Mouse (Mus musculus) hindbrain, embryonic 15.5 days (tissue): ENCODE data around the gene Shroom3. TPM values are rescaled to one million over a fixed set of nuclear protein-coding genes. Genes with fewer than 3 reads are reported as not detected.

Source experiments
- ATAC-seq: fragments of 200-750 bp; cut with Nextera tagmentation; 2 replicates; pipeline ENCODE4 v1.8.0; 2017; ENCODE audit warnings: low read depth, moderate number of reproducible peaks, moderate TSS enrichment; ENCODE audit not compliant: low FRiP score
- H3K27ac ChIP-seq: fragments of 300-500 bp; sonication (generic); replicated peaks from 2 replicates; pipeline ENCODE4 v1.5.1; 2015; ENCODE audit warnings: mild to moderate bottlenecking, inconsistent platforms
- H3K27me3 ChIP-seq: fragments of 300-500 bp; sonication (generic); 2 replicates; pipeline ENCODE4 v1.6.1; 2015; ENCODE audit warnings: control low read depth, inconsistent platforms
- H3K36me3 ChIP-seq: fragments of 300-500 bp; sonication (generic); 2 replicates; pipeline ENCODE4 v1.6.1; 2015; ENCODE audit warnings: control low read depth, inconsistent platforms
- H3K4me1 ChIP-seq: fragments of 300-500 bp; sonication (generic); replicated peaks from 2 replicates; pipeline ENCODE4 v1.6.1; 2015; ENCODE audit warnings: control low read depth, inconsistent platforms
- H3K4me2 ChIP-seq: fragments of 300-500 bp; sonication (generic); 2 replicates; pipeline ENCODE4 v1.6.1; 2015; ENCODE audit warnings: moderate library complexity, mild to moderate bottlenecking, inconsistent platforms
- H3K4me3 ChIP-seq: fragments of 300-500 bp; sonication (generic); 2 replicates; pipeline ENCODE4 v1.5.1; 2015; ENCODE audit warnings: mild to moderate bottlenecking, inconsistent platforms
- H3K9ac ChIP-seq: fragments of 300-500 bp; sonication (generic); 2 replicates; pipeline ENCODE4 v1.6.1; 2015; ENCODE audit warnings: inconsistent platforms
- H3K9me3 ChIP-seq: fragments of 300-500 bp; sonication (generic); 2 replicates; pipeline ENCODE4 v1.6.1; 2016; ENCODE audit warnings: control low read depth, inconsistent platforms
- WGBS: fragments of 180-500 bp; shearing (Covaris S2); methylation state at CpG from one replicate; pipeline ENCODE4 v1.1.7; 2015; 5-methylcytosine and 5-hydroxymethylcytosine counted together
- polyA plus RNA-seq: library from polyadenylated mRNA; unstranded; fragments of >200 nt; fragmentation: Nextera tagmentation; extraction: Ambion mirVana; gene quantifications from 2 replicates; pipeline ENCODE4 v1.2.1, GENCODE M21; 2015

Gene Shroom3
- polyA plus RNA-seq, 1 experiment from 2014 or later = 2.2 TPM

DNA sequence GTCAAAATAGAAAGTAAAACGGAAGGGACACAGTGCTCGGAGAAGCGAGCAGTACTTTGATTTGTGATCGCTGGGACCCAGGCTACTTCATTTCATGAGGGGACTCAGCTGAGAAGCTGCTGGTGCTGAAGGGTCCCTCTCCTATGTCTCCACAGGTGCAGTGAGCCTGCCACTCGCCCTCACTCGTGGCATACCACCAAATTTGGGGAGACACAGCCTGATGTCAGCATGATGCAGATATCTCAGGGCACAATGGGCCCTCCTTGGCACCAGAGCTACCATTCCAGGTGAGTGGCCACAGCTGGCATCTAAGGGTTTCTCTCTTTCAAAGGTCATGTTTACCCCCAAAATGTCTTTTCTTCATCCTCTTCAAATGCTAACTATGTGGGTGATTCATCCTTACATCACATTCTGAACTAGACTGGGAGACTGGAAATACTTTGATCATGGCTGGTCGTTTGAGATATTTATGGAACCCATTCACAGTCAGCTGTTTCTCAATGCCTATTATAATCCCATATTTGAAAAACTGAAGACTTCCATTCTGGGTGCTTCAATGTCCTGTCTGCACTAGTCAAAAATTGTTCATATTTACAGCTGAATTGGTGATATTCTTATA, 250.5 kb downstream of the Shroom3 start:
- ATAC-seq = no peak
- Histone ChIP-seq H3K9me3 (no peaks in the 10 kb centered on the region), H3K27me3 (no peaks in the 10 kb centered on the region), H3K36me3 (no peaks in the 10 kb centered on the region), H3K9ac (no peak overlapping the region), H3K4me2 (no peak overlapping the region), H3K27ac (no peak overlapping the region), H3K4me3 (no peak overlapping the region), H3K4me1 (no peaks in the 10 kb centered on the region)
- 86% methylated on average over 7 of the region's 7 CpGs for WGBS

DNA sequence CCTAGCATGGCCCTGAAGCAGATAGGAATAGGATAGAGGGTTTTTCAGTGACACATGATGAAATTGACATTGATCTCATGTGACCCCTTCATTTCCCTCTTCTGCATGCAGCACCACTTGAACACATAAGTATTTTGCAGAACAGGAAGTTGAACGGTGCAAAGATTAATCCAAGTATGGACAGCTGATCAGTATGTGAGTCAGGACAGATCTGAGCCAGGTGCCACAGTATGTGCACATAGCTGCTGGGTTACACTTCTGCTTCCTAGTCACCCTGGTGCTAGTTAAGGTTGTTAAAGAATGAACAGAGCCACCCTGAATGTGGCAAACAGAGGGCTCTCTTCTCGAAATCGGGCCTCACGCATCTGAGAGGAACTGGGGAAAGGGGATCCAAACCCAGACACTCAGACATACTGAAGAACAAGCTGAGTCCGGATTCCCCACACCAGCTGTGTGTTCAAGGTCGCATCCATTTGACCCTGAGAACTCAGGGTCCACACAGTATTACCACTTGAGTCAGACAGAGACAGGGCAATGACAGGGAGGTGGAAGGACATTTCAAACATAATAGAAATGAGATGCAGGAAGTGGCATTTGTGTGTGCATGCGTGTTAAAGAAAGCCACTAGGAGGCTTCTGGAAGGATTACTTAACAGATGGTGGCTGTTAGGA, 251.2 kb downstream of the Shroom3 start:
- Histone ChIP-seq H3K4me3 (no peak overlapping the region), H3K9ac (no peak overlapping the region), H3K27ac (no peak overlapping the region), H3K36me3 (no peaks in the 10 kb centered on the region), H3K27me3 (no peaks in the 10 kb centered on the region), H3K4me2 (no peak overlapping the region), H3K4me1 (no peaks in the 10 kb centered on the region), H3K9me3 (no peaks in the 10 kb centered on the region)
- WGBS = 82% methylated on average over 7 of the region's 7 CpGs
- ATAC-seq = no peak

DNA sequence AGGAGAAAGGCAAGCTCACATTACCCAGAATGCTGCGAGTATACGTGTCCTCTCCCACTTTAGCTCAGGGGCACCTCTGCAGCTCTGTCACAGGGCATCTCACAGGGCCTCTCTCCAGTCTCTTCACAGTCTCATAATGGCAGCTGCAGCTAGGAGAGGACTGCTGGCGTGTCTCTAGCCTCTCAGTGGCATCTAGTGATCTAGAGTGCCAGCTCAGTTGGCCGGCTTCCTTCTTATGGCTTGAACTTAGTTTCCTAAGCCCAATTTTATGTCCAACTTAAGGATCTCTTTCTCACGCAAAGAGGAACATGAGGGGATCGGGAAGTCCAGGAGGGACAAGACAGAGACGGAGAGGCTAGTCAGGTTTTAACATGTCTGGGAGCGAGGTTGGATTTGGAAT, 252.6 kb downstream of the Shroom3 start:
- Histone ChIP-seq H3K4me3 (no peak overlapping the region), H3K4me2 (no peak overlapping the region), H3K36me3 (peaks cover 6% of the 10 kb centered on the region; the same call in 1 of the 2 replicates), H3K9ac (no peak overlapping the region), H3K27ac (no peak overlapping the region), H3K9me3 (no peaks in the 10 kb centered on the region), H3K4me1 (no peaks in the 10 kb centered on the region), H3K27me3 (no peaks in the 10 kb centered on the region)
- no peak for ATAC-seq
- WGBS = 88% methylated on average over 8 of the region's 8 CpGs

DNA sequence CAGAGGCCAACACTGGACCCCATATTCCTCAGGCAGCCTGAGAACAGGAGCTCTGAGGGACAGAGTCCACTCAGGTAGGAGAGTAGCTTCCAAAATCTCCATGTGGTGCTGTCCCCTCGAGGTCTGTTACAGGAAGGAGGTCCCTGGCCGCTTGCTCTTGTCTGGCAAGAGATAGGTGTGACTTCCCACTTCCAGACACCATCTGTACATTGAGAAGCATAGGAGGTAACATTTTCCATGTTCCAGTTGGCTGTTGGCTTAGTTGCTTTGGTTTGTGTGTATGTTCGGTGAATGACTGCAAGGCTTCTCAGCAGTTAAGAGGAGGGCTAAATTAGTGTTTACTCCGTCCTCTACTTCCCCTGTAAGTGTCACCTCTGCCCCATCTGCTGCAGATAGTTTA, 254.5 kb downstream of the Shroom3 start:
- Histone ChIP-seq H3K4me1 (no peaks in the 10 kb centered on the region), H3K4me2 (no peak overlapping the region), H3K9ac (no peak overlapping the region), H3K9me3 (peaks cover 15% of the 10 kb centered on the region), H3K4me3 (no peak overlapping the region), H3K27me3 (no peaks in the 10 kb centered on the region), H3K27ac (no peak overlapping the region), H3K36me3 (peaks cover 24% of the 10 kb centered on the region)
- 89% methylated on average over 4 of the region's 4 CpGs for WGBS
- ATAC-seq = no peak

DNA sequence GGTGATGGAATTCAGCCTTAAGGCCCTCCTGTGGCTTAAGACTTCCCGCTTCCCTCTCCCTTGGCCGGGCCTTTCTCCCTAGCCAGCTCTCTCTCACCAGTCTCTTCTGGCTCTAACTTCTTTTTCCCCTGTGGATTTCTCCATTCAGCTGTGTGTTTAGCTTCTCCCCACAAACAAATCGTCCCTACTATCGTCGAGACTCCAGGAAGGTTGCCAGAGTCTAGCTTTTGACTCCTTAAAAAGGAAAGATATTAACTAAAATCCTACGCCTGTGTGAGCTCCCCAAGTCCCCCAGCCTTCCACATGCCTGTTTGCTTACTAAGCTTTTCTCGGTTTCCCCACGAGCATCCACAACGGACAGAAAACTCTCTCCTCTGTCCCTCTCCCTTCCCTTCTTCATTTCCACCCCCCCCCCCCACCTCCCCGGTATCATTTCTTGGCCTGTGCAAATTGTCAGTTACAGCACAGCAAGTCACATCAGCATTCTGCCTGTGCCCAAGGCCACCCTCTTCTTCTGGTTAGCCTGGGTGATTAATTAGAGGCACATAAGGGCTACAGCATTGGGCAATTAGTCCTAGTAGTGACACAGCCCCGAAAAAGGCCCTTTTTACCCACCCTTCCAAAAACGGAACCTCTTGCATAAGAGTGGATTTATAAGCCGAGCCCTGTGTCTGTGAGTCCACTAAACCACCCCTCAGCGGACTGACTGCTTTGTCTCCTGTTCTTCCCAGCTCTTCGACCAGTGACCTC, 256.2 kb downstream of the Shroom3 start:
- no peak overlapping the region for H3K9ac ChIP-seq
- H3K36me3 ChIP-seq = peaks cover 27% of the 10 kb centered on the region
- no peak for ATAC-seq
- WGBS = 78% methylated on average over 15 of the region's 15 CpGs
- H3K9me3 ChIP-seq = peaks cover 17% of the 10 kb centered on the region
- H3K27ac ChIP-seq = no peak overlapping the region
- H3K4me3 ChIP-seq = no peak overlapping the region
- no peaks in the 10 kb centered on the region for H3K27me3 ChIP-seq
- no peaks in the 10 kb centered on the region for H3K4me1 ChIP-seq
- no peak overlapping the region for H3K4me2 ChIP-seq

DNA sequence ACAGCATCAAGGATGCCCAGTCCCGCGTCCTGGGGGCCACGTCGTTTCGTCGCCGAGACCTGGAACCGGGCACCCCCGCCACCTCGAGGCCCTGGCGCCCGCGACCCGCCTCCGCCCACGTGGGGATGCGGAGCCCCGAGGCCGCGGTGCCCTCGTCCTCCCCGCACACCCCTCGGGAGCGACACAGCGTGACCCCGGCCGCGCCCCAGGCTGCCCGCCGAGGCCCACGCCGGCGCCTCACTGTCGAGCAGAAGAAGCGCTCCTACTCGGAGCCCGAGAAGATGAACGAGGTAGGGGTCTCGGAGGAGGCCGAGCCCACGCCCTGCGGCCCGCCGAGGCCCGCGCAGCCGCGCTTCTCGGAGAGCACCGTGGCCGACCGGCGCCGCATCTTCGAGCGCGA, 258.9 kb downstream of the Shroom3 start:
- Histone ChIP-seq H3K4me3 (no peak overlapping the region), H3K36me3 (peaks cover 27% of the 10 kb centered on the region), H3K4me2 (no peak overlapping the region), H3K27me3 (no peaks in the 10 kb centered on the region), H3K9me3 (peaks cover 17% of the 10 kb centered on the region), H3K27ac (no peak overlapping the region), H3K4me1 (no peaks in the 10 kb centered on the region), H3K9ac (no peak overlapping the region)
- no peak for ATAC-seq
- 89% methylated on average over 54 of the region's 57 CpGs for WGBS

DNA sequence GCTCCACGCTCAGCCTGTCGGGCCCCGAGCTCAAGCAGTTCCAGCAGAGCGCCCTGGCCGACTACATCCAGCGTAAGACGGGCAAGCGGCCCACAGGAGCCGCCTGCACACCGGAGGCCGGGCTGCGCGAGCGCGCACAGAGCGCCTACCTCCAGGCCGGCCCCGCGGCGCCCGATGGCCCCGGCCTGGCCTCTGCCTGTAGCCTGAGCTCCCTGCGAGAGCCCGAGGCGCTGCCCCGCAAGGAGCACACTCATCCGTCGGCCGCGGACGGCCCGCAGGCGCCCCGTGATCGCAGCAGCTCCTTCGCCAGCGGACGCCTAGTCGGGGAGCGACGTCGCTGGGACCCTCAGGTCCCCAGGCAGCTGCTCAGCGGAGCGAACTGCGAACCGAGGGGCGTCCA, 259.3 kb downstream of the Shroom3 start:
- Histone ChIP-seq H3K4me2 (no peak overlapping the region), H3K9ac (no peak overlapping the region), H3K36me3 (peaks cover 27% of the 10 kb centered on the region), H3K9me3 (peaks cover 17% of the 10 kb centered on the region), H3K27me3 (no peaks in the 10 kb centered on the region), H3K4me3 (no peak overlapping the region), H3K4me1 (no peaks in the 10 kb centered on the region), H3K27ac (no peak overlapping the region)
- 89% methylated on average over 47 of the region's 47 CpGs for WGBS
- ATAC-seq = no peak

DNA sequence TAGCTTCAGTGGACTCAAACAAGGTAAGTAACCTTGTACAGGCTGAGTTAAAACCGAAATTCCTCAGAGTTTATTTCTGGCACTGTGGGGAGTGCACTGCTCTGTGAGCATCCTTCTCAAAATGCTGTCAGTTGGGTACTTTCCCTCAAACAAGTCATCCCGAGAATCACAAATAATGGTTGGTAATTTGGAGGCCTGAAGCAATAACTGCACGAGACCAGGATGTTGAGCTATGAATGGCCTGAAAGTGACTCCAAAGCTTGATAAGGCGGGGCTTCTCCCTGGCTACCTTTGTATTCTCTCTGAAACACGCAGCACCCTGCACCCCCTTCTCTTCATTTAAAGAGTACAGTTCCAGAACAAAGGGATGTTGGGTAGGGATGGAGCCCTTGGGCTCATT, 261.6 kb downstream of the Shroom3 start:
- Histone ChIP-seq H3K4me2 (no peak overlapping the region), H3K9ac (no peak overlapping the region), H3K9me3 (peaks cover 17% of the 10 kb centered on the region), H3K27ac (no peak overlapping the region), H3K4me1 (no peaks in the 10 kb centered on the region), H3K27me3 (no peaks in the 10 kb centered on the region), H3K4me3 (no peak overlapping the region), H3K36me3 (peaks cover 27% of the 10 kb centered on the region)
- ATAC-seq = no peak
- 82% methylated on average over 5 of the region's 5 CpGs for WGBS

DNA sequence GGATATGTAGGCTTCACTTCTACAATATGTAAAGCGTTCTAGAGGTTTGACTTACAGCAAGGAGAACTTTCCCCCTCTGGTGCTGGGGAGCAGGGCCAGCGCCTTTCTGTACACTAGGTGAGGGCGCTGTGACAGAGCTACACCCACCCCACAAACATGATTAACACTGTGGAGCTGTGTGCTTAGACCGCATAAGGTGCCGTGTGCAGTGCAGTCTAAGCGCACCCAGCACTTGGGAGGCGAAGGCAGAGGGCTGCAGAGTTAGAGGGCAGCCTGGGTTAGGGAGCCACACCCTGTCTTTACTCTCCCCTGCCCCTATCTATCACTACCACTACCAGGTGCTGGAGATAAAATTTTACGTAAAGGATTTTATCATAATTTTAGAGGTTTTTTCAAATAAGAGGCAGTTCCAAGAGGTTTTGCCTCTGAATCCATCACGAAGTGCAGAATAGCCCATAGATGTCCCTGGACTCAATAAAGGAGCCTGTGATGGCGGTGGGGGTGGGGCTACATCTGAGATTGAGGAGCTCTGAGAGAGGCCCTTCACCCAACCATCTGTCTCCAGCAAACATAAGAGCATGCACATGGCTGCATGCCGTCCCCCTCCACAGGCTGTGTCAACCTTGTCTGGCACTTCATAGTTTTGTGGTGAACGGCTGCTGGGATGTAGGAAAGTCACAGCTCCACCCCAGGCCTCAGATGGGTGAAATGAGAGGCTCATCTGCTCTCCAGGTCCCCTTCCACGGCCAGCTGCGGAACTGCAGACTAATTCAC, 265.9 kb downstream of the Shroom3 start:
- no peaks in the 10 kb centered on the region for H3K27me3 ChIP-seq
- no peak overlapping the region for H3K4me2 ChIP-seq
- H3K9me3 ChIP-seq = no peaks in the 10 kb centered on the region
- H3K4me1 ChIP-seq = peaks cover 2% of the 10 kb centered on the region; the same call in 1 of the 2 replicates
- no peak overlapping the region for H3K27ac ChIP-seq
- WGBS = 77% methylated on average over 14 of the region's 14 CpGs
- no peak overlapping the region for H3K9ac ChIP-seq
- H3K36me3 ChIP-seq = no peaks in the 10 kb centered on the region
- peak; percentile 42; the same call in 1 of the 2 replicates for ATAC-seq
- no peak overlapping the region for H3K4me3 ChIP-seq

DNA sequence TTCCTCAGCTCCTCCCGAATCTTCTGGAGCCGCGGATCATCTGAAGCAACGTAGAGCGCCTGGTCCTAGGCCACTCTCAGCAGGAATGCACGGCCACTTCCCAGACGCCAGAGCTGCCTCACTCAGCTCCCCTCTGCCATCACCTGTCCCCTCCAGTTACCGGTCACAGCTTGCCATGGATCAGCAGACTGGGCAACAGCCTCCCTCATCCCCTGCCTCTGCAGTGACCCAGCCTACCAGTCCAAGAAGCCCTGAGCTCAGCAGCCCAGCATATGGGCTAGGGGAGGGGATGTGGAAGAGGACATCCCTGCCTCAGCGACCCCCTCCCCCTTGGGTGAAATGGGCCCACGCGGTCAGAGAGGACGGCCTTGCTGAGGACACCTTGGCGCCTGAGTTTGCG, 267.3 kb downstream of the Shroom3 start:
- H3K9me3 ChIP-seq = no peaks in the 10 kb centered on the region
- H3K4me2 ChIP-seq = no peak overlapping the region
- no peak overlapping the region for H3K9ac ChIP-seq
- H3K27ac ChIP-seq = no peak overlapping the region
- H3K4me1 ChIP-seq = peaks cover 3% of the 10 kb centered on the region; the same call in 1 of the 2 replicates
- no peaks in the 10 kb centered on the region for H3K27me3 ChIP-seq
- H3K4me3 ChIP-seq = no peak overlapping the region
- ATAC-seq = no peak
- WGBS = 84% methylated on average over 14 of the region's 14 CpGs
- H3K36me3 ChIP-seq = no peaks in the 10 kb centered on the region

DNA sequence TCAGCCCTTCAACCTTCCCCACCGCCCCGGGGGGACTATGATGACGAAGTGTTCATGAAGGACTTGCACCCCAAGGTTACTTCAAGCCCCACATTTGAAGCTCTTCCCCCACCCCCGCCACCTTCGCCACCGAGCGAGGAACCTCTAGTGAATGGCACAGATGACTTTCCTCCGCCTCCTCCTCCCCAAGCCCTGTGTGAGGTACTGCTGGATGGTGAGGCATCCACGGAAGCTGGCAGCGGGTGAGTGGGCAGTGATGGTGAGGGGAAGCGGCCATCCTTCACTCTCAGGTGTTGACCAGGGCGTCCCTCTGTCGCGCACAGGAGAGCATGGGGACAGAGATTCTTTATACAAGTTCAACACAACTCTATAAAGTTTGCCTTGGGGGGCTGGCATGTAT, 267.8 kb downstream of the Shroom3 start:
- H3K4me3 ChIP-seq = no peak overlapping the region
- peaks cover 3% of the 10 kb centered on the region; the same call in 1 of the 2 replicates for H3K4me1 ChIP-seq
- no peak overlapping the region for H3K4me2 ChIP-seq
- no peaks in the 10 kb centered on the region for H3K36me3 ChIP-seq
- H3K27me3 ChIP-seq = no peaks in the 10 kb centered on the region
- ATAC-seq = no peak
- no peaks in the 10 kb centered on the region for H3K9me3 ChIP-seq
- WGBS = 93% methylated on average over 14 of the region's 14 CpGs
- no peak overlapping the region for H3K9ac ChIP-seq
- no peak overlapping the region for H3K27ac ChIP-seq

DNA sequence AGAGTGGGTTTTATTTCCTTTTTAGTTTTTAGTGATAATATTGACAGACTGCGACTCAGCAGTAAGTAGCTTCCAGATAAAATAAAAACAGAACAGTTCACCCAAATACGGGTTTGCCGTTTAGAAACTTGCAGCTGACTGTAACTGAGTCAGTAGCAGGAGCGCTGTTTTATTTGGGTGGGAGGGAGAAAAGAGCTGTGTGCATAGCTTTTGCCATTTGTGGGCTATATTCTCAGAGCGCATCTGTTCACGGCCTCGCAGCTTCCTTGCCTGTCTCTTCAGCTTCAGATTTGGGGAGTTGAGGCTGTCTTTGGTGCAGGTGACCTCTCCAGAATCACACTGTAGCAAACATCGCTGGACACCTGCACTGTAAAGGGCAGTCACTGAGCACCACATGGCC, 270.6 kb downstream of the Shroom3 start:
- no peaks in the 10 kb centered on the region for H3K27me3 ChIP-seq
- H3K4me2 ChIP-seq = no peak overlapping the region
- no peak overlapping the region for H3K27ac ChIP-seq
- H3K4me1 ChIP-seq = peaks cover 3% of the 10 kb centered on the region; the same call in 1 of the 2 replicates
- 84% methylated on average over 8 of the region's 8 CpGs for WGBS
- ATAC-seq = no peak
- no peak overlapping the region for H3K4me3 ChIP-seq
- no peaks in the 10 kb centered on the region for H3K36me3 ChIP-seq
- H3K9ac ChIP-seq = no peak overlapping the region
- no peaks in the 10 kb centered on the region for H3K9me3 ChIP-seq
